Mouse (Mus musculus) gastrocnemius, adult 2 months (tissue): ENCODE measurements around the gene Col3a1. TPM values are rescaled to one million over a fixed set of nuclear protein-coding genes. Genes with fewer than 3 reads are reported as not detected.

Experiments
- DNase-seq: peaks from one replicate; pipeline ENCODE4 v3.0.0; 2022
- H3K27ac ChIP-seq: fragments of 200-600 bp; 2 replicates; pipeline ENCODE4 v1.8.1; 2022; ENCODE audit warnings: mild to moderate bottlenecking
- H3K4me3 ChIP-seq: fragments of 200-600 bp; 2 replicates; pipeline ENCODE4 v1.8.1; 2022; ENCODE audit warnings: mild to moderate bottlenecking, moderate library complexity
- CTCF ChIP-seq: fragments of 200-600 bp; IDR thresholded peaks from 2 replicates; pipeline ENCODE4 v1.8.1; 2022; ENCODE audit warnings: antibody characterized with exemption, mild to moderate bottlenecking, moderate library complexity
- intact Hi-C: fragments of 180-260 bp; cut with DNase I; formaldehyde crosslinking; loops from one replicate; pipeline ENCODE4 v1.15.1; 2025
- long read RNA-seq, 2 experiments: library from polyadenylated mRNA; stranded (forward); transcript quantifications; one replicate each; pipeline ENCODE4 v2.0.0; 2021
- total RNA-seq, 2 experiments: library from RNA; stranded (reverse); gene quantifications; 2 replicates each; pipeline ENCODE4 v1.2.3; 2021

Col3a1 gene
- 100 to 1,000 TPM; 139 to 163 TPM for total RNA-seq
- long read RNA-seq, experiment 1, full-length matches to known transcripts, result 625 of 727 reads
- long read RNA-seq, experiment 1, partial matches to known transcripts, result 69 of 727 reads
- long read RNA-seq, experiment 1, other reads (novel, unspliced or antisense), result 33 of 727 reads
- long read RNA-seq, experiment 2, full-length matches to known transcripts, result 214 of 248 reads
- long read RNA-seq, experiment 2, partial matches to known transcripts, result 27 of 248 reads
- long read RNA-seq, experiment 2, other reads (novel, unspliced or antisense), result 7 of 248 reads

GRCm38 (mm10) chr1:45311388-45311787 lies at the start of gene Col3a1:
Gene Col3a1, plus strand, starts transcription at chr1:45311538.
- intact Hi-C loops, result loop anchor here (10.0 kb wide), 1 partner anchor 1077 kb away; no protein-coding TSS in a partner anchor
- peak within 1 kb of the TSS; percentile 70 for H3K4me3 ChIP-seq
- DNase-seq, result peak; percentile 70
- TF ChIP-seq CTCF, result no peak
- peak within 1 kb of the TSS; percentile 86 for H3K27ac ChIP-seq

- no peak for DNase-seq
- H3K27ac ChIP-seq, result no peak overlapping the region
- no peak overlapping the region for H3K4me3 ChIP-seq
- intact Hi-C loops, result no loop called here
- no peak for TF ChIP-seq CTCF
Observed at GRCm38 (mm10) chr1:45269421-45269820, 41.9 kb upstream of the Col3a1 start.

DNA sequence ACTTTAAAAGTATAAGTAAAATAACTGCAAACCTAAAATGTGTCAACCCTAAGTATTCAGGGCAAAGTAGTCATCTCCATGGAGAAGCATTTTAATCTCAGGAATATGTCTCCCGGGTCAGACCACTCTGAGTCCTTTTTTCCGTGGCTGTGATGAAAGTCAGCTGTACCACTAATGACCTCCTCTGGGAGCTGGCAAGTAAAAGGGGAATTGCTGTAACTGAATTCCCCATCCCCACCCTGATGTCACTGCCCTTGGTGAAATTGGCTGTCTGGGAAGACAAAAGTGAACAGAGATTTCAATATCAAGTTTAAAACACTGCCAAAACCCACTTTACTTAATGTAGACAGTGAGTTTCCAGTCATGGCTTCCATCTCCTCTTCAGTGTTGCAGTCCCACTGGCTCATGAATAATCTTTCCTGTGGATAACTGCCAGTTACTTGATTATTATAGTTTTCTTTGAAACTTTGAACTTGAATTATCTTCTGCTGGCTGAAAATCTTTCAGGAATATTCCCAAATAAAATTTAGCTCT lies 35.3 kb upstream of the Col3a1 start:
- Histone ChIP-seq H3K4me3 (no peak overlapping the region), H3K27ac (peak overlapping the region; percentile 28; the same call in 1 of the 2 replicates)
- TF ChIP-seq CTCF, result no peak
- no peak for DNase-seq
- intact Hi-C loops, result no loop called here

DNA sequence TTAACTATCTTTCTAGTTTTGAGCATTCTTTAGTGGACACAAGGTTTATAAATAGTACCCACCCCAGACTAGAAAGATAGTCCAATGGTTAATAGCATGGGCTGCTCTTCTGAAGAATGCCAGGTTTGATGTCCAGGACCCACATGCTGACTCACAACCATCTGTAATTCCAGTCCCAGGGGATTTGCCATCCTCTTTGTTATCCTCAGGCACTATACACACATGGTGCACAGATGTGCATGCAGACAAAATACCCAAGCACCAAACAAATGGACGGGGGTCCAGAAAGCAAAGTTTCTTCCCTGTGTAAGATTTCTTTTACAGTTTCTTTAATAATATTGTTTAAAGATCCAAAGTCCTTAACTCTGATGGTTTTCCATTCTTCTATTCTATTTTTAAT lies 23.4 kb upstream of the Col3a1 start:
- Histone ChIP-seq H3K27ac (no peak overlapping the region), H3K4me3 (no peak overlapping the region)
- no peak for TF ChIP-seq CTCF
- intact Hi-C loops, result no loop called here
- DNase-seq, result no peak

DNA sequence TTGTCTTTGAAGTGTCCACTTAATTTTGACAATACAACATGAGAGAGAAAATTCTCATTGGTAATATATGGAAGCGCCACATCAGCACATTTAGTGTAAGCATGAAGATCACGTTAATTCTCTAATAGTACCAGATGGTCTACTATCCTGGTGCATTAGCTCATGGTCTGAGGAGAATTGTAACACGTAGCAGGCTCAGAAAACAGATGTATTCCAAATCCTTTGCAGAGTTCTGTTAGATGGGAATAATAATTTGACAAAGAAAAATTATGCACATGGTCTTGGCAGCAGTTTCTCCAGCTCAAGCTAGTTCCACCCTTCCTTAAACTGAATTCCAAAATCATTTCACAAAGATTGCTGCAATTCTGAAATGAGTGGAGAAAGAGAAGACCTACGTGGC lies 21.3 kb upstream of the Col3a1 start:
- intact Hi-C loops, result no loop called here
- no peak for TF ChIP-seq CTCF
- H3K27ac ChIP-seq, result peak overlapping the region; percentile 70
- no peak for DNase-seq
- H3K4me3 ChIP-seq, result no peak overlapping the region

DNA sequence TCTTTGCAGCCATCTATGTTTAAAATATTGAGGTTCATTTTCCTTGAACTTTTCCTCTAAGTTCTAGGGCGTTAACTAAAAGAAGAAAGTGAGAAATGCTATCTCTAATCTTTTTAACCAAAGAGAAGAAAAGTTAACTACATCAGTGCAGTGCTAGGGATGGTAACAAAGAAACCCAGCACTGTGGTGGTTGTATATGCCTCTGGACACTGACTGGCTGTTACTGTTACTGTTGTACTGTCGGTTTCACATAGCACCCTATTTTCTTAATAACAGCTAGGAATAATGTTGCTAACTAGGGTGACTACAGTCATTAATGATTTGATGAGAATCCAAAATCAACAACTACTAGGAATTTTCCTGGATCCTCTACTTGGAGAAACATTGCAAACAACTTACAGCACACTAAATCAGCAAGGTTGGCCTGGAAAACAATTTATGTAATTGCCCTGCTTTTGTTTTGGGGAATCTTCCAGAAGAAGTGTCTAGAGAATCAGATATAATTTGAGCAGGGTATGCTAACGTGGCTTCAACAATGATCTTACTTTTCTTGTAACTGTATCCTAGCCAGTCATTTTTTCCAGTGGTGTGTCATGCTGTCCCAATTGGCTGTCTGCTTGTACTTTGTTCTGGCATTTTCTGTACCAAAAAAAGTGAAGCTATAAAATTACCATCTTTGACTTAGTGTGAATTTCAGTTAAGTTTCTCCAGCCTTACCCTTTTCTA lies 11.8 kb upstream of the Col3a1 start:
- no peak overlapping the region for H3K4me3 ChIP-seq
- intact Hi-C loops, result loop anchor here (5.0 kb wide), 1 partner anchor 277 kb away; no protein-coding TSS in a partner anchor
- peak; percentile 19 for DNase-seq
- peak overlapping the region; percentile 71 for H3K27ac ChIP-seq
- TF ChIP-seq CTCF, result no peak

- TF ChIP-seq CTCF, result no peak
- no peak for DNase-seq
- Histone ChIP-seq H3K27ac (peak overlapping the region; percentile 6; the same call in 1 of the 2 replicates), H3K4me3 (no peak overlapping the region)
- intact Hi-C loops, result no loop called here
Observed at GRCm38 (mm10) chr1:45304273-45304672, 7.1 kb upstream of the Col3a1 start.

DNA sequence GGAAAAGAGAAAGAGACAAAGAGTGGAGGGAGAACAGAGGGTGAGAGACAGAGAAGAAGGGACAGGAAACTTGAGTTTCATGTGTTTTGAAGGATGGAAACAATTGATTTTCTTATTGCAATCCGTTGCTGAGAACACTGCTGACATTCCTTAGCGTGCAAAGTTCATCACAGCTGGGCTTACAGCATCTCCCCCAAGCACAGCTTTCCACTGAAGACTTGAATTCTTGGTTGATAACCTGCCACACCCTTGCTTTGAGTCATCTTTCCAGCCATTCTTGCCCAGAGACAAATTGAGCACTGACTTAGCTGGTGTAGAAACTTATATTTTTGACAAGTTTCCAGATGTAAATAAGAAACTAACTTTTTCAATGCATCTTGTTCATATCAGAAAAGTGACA lies 2.3 kb upstream of the Col3a1 start:
- intact Hi-C loops, result no loop called here
- DNase-seq, result peak; percentile 24
- no peak for TF ChIP-seq CTCF
- Histone ChIP-seq H3K27ac (peak overlapping the region; percentile 69), H3K4me3 (no peak overlapping the region)

- intact Hi-C loops, result loop anchor here (10.0 kb wide), 1 partner anchor 1077 kb away; no protein-coding TSS in a partner anchor
- no peak for DNase-seq
- peak overlapping the region; percentile 70 for H3K4me3 ChIP-seq
- H3K27ac ChIP-seq, result peak overlapping the region; percentile 86
- no peak for TF ChIP-seq CTCF
Observed at GRCm38 (mm10) chr1:45311962-45312361, 624 bp downstream of the Col3a1 start.

GRCm38 (mm10) chr1:45312870-45313269 lies 1.5 kb downstream of the Col3a1 start:
- DNase-seq, result no peak
- intact Hi-C loops, result loop anchor here (10.0 kb wide), 1 partner anchor 1078 kb away; no protein-coding TSS in a partner anchor
- Histone ChIP-seq H3K27ac (peak overlapping the region; percentile 86), H3K4me3 (peak overlapping the region; percentile 70)
- TF ChIP-seq CTCF, result no peak

GRCm38 (mm10) chr1:45313696-45314295 lies 2.5 kb downstream of the Col3a1 start:
- intact Hi-C loops, result loop anchor here (10.0 kb wide), 1 partner anchor 1079 kb away; no protein-coding TSS in a partner anchor
- H3K27ac ChIP-seq, result peak overlapping the region; percentile 86

DNA sequence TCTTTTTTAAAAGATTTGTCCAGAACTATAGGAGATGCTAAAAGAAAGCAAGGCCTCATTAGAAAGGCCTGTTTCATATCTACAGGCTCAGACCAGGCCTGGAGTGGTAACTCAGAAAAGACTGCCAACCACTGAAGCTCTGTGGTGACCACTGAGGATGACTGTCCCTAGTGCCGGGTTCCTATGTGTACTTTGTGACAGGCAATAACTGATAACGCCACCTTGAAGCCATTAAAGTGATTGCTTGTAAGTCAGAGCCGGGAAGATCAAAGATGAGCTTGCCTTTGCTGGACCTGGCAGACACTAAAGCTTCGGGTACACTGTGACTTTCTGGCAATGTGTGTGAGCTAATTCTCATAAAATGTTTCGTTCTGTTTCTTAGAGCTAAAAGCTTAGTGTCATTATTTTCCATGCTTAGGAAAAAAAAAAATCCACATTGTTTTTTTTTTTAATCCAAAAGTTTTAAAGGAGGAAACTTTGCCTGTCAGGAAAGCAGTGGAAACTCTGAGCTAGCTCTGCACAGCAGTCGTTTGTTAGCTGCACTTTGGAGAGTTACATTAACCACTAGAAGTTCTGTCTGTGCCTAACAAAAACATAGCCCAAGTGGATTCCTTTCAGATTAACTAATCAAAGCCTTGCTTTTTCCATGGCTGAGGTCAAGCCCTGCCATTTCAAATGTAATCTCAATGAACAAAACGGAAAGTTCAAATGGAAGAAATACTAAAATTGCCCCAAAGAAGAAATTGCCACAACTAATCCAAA lies 4.6 kb downstream of the Col3a1 start:
- no peak for DNase-seq
- Histone ChIP-seq H3K4me3 (peak overlapping the region; percentile 70), H3K27ac (peak overlapping the region; percentile 79)
- TF ChIP-seq CTCF, result no peak
- intact Hi-C loops, result loop anchor here (5.0 to 10.0 kb wide), 2 partner anchors 569 to 1081 kb away; no protein-coding TSS in a partner anchor

More at GRCm38 (mm10) chr1:45313696-45314295, 2.5 kb downstream of the Col3a1 start:
- no peak for DNase-seq
- peak overlapping the region; percentile 70 for H3K4me3 ChIP-seq
- peak; percentile 68 for TF ChIP-seq CTCF
